Mouse (Mus musculus) forebrain, embryonic 11.5 days (tissue): Measurements from ENCODE around the gene Cdk19. TPM values are rescaled to one million over a fixed set of nuclear protein-coding genes. Genes with fewer than 3 reads are reported as not detected.

Experiments used
- ATAC-seq: fragments of 200-750 bp; cut with Nextera tagmentation; replicated peaks from 2 replicates; pipeline ENCODE4 v1.8.0; 2017; ENCODE audit warnings: moderate TSS enrichment; ENCODE audit not compliant: low FRiP score
- DNase-seq: peaks from one replicate; pipeline ENCODE4 v3.0.0-alpha.2; 2017; ENCODE audit warnings: low spot score
- H3K27ac ChIP-seq: fragments of 300-500 bp; sonication (generic); 2 replicates; pipeline ENCODE4 v1.5.1; 2014; ENCODE audit warnings: low read depth, low read length
- H3K27me3 ChIP-seq: fragments of 300-500 bp; sonication (generic); 2 replicates; pipeline ENCODE4 v1.6.1; 2014; ENCODE audit warnings: mild to moderate bottlenecking, low read length, mixed read lengths; ENCODE audit not compliant: control insufficient read depth, insufficient read depth
- H3K36me3 ChIP-seq: fragments of 300-500 bp; sonication (generic); 2 replicates; pipeline ENCODE4 v1.6.1; 2014; ENCODE audit warnings: mild to moderate bottlenecking, low read length, moderate library complexity, mixed read lengths; ENCODE audit not compliant: control insufficient read depth, insufficient read depth
- H3K4me1 ChIP-seq: fragments of 300-500 bp; sonication (generic); replicated peaks from 2 replicates; pipeline ENCODE4 v1.6.1; 2014; ENCODE audit warnings: low read length, mixed read lengths; ENCODE audit not compliant: control insufficient read depth, insufficient read depth
- H3K4me2 ChIP-seq: fragments of 300-500 bp; sonication (generic); 2 replicates; pipeline ENCODE4 v1.6.1; 2014; ENCODE audit warnings: low read depth, mild to moderate bottlenecking, low read length, moderate library complexity, mixed read lengths; ENCODE audit not compliant: severe bottlenecking
- H3K4me3 ChIP-seq: fragments of 300-500 bp; sonication (generic); 2 replicates; pipeline ENCODE4 v1.5.1; 2014; ENCODE audit warnings: low read depth, low read length
- H3K9ac ChIP-seq: fragments of 300-500 bp; sonication (generic); 2 replicates; pipeline ENCODE4 v1.6.1; 2014; ENCODE audit warnings: low read length
- H3K9me3 ChIP-seq: fragments of 300-500 bp; sonication (generic); 2 replicates; pipeline ENCODE4 v1.6.1; 2016; ENCODE audit warnings: low read length, mixed read lengths; ENCODE audit not compliant: control insufficient read depth
- WGBS: fragments of 180-500 bp; shearing (Covaris S2); extraction: QIAGEN DNeasy Blood & Tissue Kit; methylation state at CpG from one replicate; pipeline ENCODE4 v1.1.7; 2014; 5-methylcytosine and 5-hydroxymethylcytosine counted together
- polyA plus RNA-seq: library from polyadenylated mRNA; unstranded; fragments of >200 nt; fragmentation: Nextera tagmentation; extraction: Ambion mirVana; gene quantifications from 2 replicates; pipeline ENCODE4 v1.2.1, GENCODE M21; 2014

Cdk19 gene
- polyA plus RNA-seq, 1 experiment from 2014 or later = 8.0 TPM

DNA sequence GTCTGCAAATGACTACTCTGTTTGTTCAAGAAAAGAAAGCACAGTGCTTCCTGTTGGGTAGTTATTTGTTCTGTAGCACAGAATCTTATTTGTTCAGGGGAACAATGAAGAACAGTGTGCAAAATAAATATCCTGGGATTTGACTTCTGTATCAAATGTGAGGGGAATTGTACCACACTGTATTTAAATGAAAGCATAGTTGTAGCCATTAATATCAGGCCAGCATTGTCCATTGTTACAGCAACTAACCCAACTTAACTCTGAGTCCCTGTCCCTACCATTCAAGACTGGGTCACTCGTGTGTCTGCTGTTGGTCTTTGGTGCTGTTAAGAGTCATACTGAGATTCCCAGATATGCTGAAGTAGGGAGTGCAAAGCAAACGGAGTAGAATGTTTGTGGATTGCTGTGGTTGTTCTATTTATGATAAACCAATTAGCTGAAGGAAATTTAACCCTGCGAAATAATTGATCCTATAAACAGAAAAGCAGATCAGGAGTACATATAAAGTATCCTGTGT, 106.8 kb downstream of the Cdk19 start:
- H3K27me3 ChIP-seq = no peaks in the 10 kb centered on the region
- H3K36me3 ChIP-seq = no peaks in the 10 kb centered on the region
- 0 out of 2 replicates have a peak, but pooled peaks cover 2% of the 10 kb centered on the region for H3K4me1 ChIP-seq
- H3K4me3 ChIP-seq = no peak overlapping the region
- WGBS = 56% methylated on average over 3 of the region's 3 CpGs
- no peak for DNase-seq
- H3K27ac ChIP-seq = no peak overlapping the region
- no peak for ATAC-seq
- no peaks in the 10 kb centered on the region for H3K9me3 ChIP-seq
- H3K4me2 ChIP-seq = no peak overlapping the region
- H3K9ac ChIP-seq = no peak overlapping the region

DNA sequence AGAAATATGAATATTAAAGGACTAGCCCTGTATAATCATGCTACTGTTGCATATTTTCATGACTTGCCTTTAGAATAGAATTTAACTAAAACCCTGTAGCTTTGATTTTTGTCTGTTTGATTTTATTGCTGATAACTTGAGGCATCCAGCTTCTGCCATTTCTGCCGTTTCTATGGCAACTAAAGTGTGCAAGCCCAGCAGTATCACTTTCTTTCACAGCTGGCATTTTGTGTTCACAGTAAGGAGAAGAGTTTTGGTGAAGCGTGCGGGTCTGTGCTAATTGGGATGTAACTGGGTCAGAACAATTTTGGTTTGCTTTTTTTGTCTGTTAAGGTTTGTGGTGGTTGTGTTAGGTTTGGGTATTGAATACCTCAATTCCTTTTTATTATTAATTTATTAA, 107.3 kb downstream of the Cdk19 start:
- H3K4me3 ChIP-seq = no peak overlapping the region
- ATAC-seq (no peak), DNase-seq (no peak)
- no peaks in the 10 kb centered on the region for H3K36me3 ChIP-seq
- WGBS = 37% methylated on average over 3 of the region's 3 CpGs
- H3K27ac ChIP-seq = no peak overlapping the region
- no peak overlapping the region for H3K4me2 ChIP-seq
- no peaks in the 10 kb centered on the region for H3K9me3 ChIP-seq
- no peaks in the 10 kb centered on the region for H3K27me3 ChIP-seq
- no peak overlapping the region for H3K9ac ChIP-seq
- H3K4me1 ChIP-seq = 0 out of 2 replicates have a peak, but pooled peaks cover 3% of the 10 kb centered on the region

DNA sequence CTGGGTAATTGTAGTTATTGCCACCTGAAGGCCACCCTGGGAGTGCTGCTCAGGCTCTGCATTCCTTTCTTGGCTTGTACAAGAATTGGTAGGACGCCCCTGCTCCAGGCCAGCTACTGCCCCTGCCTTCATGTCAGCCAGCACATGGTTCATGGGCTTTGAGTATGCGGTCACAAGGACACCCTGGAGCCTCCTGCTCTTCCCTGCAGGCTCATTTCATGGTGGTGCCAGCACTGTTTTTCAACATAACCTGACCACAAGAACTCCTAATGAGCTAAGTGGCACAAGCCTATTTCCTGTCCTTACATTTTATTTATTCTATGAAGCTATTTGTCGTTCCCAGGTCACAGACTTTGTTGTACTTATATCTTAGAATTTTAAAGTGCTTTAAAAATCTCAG, 107.9 kb downstream of the Cdk19 start:
- no peak for ATAC-seq
- no peak for DNase-seq
- Histone ChIP-seq H3K4me2 (no peak overlapping the region), H3K27ac (no peak overlapping the region), H3K9ac (no peak overlapping the region), H3K4me1 (0 out of 2 replicates have a peak, but pooled peaks cover 5% of the 10 kb centered on the region), H3K4me3 (no peak overlapping the region), H3K27me3 (no peaks in the 10 kb centered on the region), H3K36me3 (no peaks in the 10 kb centered on the region), H3K9me3 (no peaks in the 10 kb centered on the region)
- 62% methylated on average over 3 of the region's 3 CpGs for WGBS

DNA sequence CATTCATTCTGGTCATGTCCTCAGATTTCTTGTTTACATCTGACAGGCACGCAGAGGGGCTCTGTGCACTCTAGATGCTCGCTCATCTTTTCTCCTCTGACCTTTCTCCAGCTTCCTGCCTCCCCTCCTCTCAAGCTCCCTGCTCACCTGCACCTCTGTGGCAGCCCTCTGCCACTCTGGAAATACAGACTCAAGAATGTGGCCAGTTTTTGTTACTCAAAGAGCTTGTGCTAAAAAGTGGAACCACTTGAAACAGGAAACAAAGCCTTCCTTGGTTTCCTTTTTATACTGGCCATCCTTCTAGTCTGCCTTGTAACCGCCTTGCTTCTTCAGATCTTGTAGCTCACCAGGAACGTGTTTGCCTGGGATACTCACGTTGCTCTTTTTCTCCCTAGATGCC, 108.6 kb downstream of the Cdk19 start:
- H3K27ac ChIP-seq = no peak overlapping the region
- H3K9ac ChIP-seq = no peak overlapping the region
- H3K9me3 ChIP-seq = no peaks in the 10 kb centered on the region
- no peak for ATAC-seq
- H3K4me3 ChIP-seq = no peak overlapping the region
- 53% methylated on average over 5 of the region's 5 CpGs for WGBS
- no peak overlapping the region for H3K4me2 ChIP-seq
- H3K36me3 ChIP-seq = no peaks in the 10 kb centered on the region
- H3K27me3 ChIP-seq = no peaks in the 10 kb centered on the region
- DNase-seq = no peak
- H3K4me1 ChIP-seq = 0 out of 2 replicates have a peak, but pooled peaks cover 5% of the 10 kb centered on the region

DNA sequence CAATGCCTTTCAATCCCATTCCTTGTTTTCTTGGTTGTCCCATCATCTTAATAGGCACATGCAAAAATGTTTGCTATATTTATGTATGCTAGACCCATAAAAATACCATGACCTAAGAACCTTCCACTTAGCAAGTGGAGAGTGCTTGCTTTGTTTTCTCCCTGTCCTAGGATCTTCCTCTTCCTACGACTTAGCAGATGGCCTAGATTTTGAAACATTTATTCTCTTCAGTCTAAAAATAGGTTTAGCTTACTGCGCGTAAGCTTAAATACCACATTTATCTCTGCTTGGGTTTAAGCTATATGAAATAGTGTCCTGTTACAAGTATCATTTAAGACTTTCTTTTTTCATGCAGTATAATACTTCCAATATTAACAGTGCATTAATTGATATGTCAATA, 109.1 kb downstream of the Cdk19 start:
- no peaks in the 10 kb centered on the region for H3K27me3 ChIP-seq
- no peak overlapping the region for H3K9ac ChIP-seq
- no peaks in the 10 kb centered on the region for H3K36me3 ChIP-seq
- 85% methylated on average over 3 of the region's 3 CpGs for WGBS
- no peak overlapping the region for H3K27ac ChIP-seq
- no peak overlapping the region for H3K4me2 ChIP-seq
- no peak for DNase-seq
- ATAC-seq = no peak
- H3K4me3 ChIP-seq = no peak overlapping the region
- H3K9me3 ChIP-seq = no peaks in the 10 kb centered on the region
- H3K4me1 ChIP-seq = 0 out of 2 replicates have a peak, but pooled peaks cover 5% of the 10 kb centered on the region

DNA sequence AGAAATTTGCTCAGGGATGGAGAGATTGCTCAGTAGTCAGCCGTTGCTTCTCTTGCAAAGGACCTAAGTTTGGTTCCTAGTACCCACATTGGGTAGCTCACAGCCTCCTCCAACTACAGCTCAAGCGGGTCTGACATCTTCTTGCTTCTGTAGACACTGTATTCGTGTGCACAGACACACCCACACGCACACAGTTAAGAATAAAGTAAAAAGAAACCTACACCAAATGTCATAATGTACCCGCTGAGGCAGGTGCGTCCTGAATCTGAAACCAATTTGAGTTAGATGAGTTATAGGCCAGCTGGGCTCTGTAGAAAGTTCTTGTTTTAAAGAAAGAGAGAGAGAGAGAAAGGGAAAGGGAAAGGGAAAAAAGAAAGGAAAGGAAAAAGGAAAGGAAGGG, 110.2 kb downstream of the Cdk19 start:
- DNase-seq (no peak), ATAC-seq (no peak)
- no peak overlapping the region for H3K27ac ChIP-seq
- H3K36me3 ChIP-seq = no peaks in the 10 kb centered on the region
- H3K9me3 ChIP-seq = no peaks in the 10 kb centered on the region
- H3K4me2 ChIP-seq = no peak overlapping the region
- no peak overlapping the region for H3K9ac ChIP-seq
- H3K4me3 ChIP-seq = no peak overlapping the region
- no peaks in the 10 kb centered on the region for H3K27me3 ChIP-seq
- 0 out of 2 replicates have a peak, but pooled peaks cover 5% of the 10 kb centered on the region for H3K4me1 ChIP-seq
- WGBS = 92% methylated on average over 6 of the region's 6 CpGs

DNA sequence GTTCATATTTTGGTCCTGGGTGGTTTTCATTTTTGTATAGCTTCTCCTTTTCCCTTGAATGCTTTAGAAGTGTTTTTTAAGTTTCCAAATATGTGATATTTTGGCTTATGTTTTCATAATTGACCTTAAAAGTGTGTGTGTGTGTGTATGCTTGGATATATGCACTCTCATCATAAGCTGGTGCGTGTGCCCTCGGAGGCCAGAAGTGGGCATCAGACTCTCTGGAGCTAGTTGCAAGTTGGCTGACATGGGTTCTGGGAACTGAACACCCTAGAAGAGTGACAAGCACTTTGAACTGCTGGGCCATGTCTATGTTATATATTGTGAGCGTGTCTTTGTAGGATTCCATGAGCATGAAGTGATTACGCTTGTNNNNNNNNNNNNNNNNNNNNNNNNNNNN, 110.8 kb downstream of the Cdk19 start:
- H3K27ac ChIP-seq = no peak overlapping the region
- H3K27me3 ChIP-seq = no peaks in the 10 kb centered on the region
- H3K4me1 ChIP-seq = 0 out of 2 replicates have a peak, but pooled peaks cover 5% of the 10 kb centered on the region
- no peaks in the 10 kb centered on the region for H3K9me3 ChIP-seq
- ATAC-seq (no peak), DNase-seq (no peak)
- 96% methylated on average over 4 of the region's 4 CpGs for WGBS
- H3K4me3 ChIP-seq = no peak overlapping the region
- no peak overlapping the region for H3K4me2 ChIP-seq
- H3K9ac ChIP-seq = no peak overlapping the region
- no peaks in the 10 kb centered on the region for H3K36me3 ChIP-seq

DNA sequence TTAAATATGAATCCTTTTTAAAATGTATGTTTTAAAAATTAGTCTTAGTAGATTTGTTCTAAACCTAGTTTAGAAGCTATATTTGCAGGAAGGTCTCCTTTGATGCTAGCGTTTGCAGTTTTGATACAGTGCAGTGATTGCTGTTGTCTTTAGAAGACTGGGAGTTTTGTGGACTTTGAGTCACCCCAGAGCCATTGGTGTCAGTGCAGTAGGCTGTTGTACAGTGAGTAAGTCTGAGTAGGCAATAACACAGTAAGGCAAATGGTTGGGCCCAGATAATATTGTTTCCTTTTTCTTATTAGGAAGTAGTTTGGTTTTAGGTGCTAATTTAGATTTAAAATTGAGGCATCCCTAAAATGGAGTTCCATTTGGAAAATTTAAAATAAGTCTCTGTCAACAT, 117.8 kb downstream of the Cdk19 start:
- H3K27me3 ChIP-seq = no peaks in the 10 kb centered on the region
- no peaks in the 10 kb centered on the region for H3K9me3 ChIP-seq
- DNase-seq = no peak
- no peak for ATAC-seq
- H3K36me3 ChIP-seq = no peaks in the 10 kb centered on the region
- 95% methylated on average over 1 of the region's 1 CpGs for WGBS
- H3K4me1 ChIP-seq = no peaks in the 10 kb centered on the region
- no peak overlapping the region for H3K4me3 ChIP-seq
- no peak overlapping the region for H3K9ac ChIP-seq
- no peak overlapping the region for H3K4me2 ChIP-seq
- H3K27ac ChIP-seq = no peak overlapping the region

DNA sequence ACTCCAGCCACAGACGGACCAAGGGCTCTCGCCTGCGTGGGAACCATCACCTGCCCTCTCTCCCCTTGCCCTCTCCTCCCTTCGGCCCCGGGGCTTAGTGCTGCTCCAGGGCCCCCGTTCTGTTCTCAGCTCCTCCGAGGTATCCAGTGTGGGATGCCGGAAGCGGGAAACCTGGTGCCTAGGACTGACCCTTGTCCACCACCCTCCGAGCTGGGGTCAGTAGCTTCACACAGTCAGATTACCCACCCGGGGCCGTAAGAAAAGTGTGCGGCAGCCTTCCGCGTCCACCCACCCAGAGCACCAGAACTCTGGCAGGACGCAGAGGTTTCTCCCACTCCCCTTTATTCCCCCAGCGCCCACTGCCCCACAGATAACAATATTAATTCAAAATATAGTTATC, 119.8 kb downstream of the Cdk19 start:
- no peaks in the 10 kb centered on the region for H3K9me3 ChIP-seq
- H3K27ac ChIP-seq = no peak overlapping the region
- H3K4me3 ChIP-seq = no peak overlapping the region
- WGBS = 93% methylated on average over 17 of the region's 17 CpGs
- ATAC-seq (no peak), DNase-seq (no peak)
- no peak overlapping the region for H3K9ac ChIP-seq
- H3K4me1 ChIP-seq = no peaks in the 10 kb centered on the region
- no peak overlapping the region for H3K4me2 ChIP-seq
- no peaks in the 10 kb centered on the region for H3K27me3 ChIP-seq
- H3K36me3 ChIP-seq = no peaks in the 10 kb centered on the region
